Mouse (Mus musculus): ENCODE measurements around the gene 4930507D05Rik.
"Not testable (repeated sequence)": the region's sequence is repeated elsewhere in the genome, so short reads cannot be mapped to it uniquely, and the experiment has no call there.

The 4930507D05Rik gene

DNA sequence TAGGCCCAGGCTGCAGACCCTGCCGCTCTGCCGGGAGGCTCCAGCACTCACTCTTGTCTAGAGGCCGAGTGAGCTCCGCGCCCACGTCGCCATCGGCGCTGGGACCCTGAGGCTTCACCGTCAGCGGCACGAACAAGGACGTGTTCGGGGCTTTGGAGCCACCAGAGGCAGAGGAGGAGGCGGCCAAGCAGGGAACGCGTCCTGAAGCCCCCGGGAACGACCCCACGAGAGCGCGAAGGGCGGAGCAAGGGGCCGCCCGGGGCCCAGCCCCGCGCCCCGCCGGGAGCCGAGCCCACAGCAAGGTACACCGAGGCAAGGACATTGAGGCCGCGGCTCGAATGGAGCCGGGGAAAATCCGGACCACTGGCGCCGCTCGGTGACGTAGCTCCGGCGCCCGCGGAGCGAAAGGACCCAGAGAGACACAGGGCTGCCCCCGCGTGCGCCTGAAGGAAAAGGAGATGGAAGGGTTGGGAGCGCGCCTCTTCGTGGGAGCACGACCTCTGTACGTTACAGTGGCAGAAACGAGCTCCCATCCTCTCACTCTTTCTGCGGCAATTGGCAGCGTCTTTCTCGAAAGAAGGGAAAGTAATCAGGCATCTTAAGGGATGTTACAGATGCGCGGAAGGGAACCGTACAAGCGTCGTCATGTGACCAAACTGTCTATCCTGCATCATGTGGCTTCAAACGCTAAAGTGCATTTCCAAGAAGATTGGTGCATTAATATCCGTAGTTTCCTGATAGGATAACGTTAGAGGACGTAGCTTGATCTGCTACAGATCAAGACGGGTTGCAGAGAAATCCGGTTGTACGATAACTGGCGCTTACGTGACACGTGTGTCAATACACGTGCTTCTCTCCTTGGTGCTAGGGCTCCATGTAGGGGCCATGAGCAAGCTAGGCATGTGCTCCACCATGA is at the start of gene 4930507D05Rik, which contains the start of gene Supv3l1:
4930507D05Rik (plus strand) TSS at position 126 of the 916 bp plus-strand sequence.
Supv3l1 (minus strand) TSS at position 375 of the 916 bp plus-strand sequence.
- DNase-seq (ENCODE audit: extremely low spot score, low spot score): peak; percentile 92

DNA sequence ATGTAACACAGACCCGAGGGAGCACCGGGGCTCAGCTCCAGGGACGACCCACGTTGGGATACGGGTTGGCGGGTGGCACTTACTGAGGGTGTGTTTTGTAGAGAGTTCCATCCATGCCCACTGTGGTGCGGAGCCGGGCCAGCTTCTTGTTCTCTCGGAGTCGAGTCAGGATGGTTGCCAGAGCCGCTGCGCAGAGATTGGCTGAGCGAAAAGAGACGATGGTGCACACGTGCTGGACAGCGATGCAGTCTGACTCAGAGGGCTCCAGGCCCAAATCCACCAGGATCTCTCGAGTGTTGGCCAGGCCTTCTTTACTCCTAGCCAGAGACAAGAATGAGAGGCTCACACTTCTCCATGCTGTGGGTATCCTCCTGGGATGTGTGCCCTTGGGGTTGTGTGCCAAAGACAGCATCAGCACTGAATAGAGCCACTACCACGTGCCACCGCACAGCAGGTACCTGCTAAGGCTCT is 47.6 kb upstream of the 4930507D05Rik start:
- no peak for DNase-seq (ENCODE audit: extremely low spot score, low spot score)

DNA sequence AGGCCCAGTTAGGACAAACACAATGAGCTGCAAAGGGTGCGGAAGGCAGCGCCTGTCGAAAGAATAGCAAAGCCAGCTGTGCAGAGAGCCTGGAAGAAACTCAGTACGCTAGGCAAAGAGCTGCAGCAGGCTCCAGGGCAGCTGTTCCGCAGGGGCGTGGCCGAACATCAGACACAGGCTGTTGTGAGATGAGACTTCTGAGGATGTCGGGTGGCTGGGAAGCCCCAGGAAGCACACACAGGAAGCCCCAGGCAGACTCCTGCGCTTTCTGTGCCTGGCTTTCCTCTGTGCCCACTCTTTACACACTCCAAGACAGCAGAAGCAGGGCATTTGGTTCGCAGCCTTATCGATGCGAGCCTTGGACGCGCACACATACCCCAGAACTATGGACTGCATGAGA is 44.4 kb upstream of the 4930507D05Rik start:
- peak; percentile 48 for DNase-seq (ENCODE audit: extremely low spot score, low spot score)

DNA sequence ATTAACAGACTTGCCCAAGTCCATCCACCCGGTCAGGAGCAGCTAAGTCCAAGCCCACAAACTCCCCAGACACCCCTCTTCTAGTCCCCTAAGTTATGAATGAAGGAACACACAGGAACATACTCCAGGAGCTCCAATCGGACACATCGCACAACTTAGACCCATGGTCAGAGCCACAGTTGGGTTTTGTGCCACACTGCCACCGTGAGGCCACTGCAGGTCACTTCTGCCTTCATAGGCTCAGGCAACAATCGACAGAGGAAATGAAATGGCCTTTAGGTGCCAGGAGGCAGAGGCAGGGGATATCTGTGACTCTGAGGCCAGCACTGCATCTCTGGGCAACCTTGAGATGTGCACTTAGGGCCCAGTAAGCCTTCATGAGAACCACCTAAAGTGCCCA is 38.3 kb upstream of the 4930507D05Rik start:
- DNase-seq (ENCODE audit: extremely low spot score, low spot score): peak; percentile 65

DNA sequence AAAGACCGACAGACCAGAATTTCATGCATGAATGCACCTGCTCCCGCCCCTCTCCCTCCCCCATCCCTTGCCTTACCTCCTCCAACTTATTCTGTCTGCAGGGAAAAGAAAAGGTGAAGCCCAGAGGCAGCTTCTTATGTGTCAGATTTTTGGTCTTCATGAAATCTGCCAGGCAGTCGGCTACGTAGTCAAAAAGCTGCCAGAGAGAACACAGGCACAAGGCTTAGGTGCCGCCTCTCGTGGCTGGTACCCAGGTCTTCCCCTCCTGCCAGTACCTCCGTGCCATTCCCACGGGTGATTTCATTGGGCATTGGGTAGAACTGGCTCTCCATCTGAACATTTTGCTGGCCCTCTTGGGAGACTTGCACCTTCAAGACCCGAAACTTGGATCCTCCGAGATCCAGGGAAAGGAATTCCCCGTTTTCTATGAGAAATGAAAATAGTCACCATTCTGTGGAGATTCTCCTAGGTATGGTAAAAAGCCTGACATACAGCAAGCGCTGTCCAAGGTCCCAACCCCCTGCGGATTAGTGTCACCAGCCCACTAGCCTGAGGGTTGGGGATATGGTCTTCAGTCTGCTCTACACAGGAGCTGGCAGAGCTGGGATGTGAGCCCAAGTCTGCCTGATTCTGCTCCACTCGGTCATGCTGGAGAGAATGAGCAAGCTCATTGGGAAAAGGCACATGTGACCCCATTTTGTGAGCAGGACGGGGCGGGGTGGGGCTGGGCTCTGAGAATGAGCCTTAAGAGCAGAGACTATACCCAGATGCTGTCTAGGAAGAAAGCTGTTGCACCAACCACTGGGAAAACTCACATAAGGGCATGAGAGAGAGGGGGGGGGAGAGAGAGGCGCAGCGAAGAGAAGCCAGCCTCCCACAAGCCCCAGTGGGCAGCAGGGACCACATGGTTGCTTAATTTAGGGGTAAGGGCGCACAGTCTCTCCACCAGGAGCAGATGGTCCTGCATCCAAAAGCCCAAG is 37.6 kb upstream of the 4930507D05Rik start:
- no peak for DNase-seq (ENCODE audit: extremely low spot score, low spot score)

DNA sequence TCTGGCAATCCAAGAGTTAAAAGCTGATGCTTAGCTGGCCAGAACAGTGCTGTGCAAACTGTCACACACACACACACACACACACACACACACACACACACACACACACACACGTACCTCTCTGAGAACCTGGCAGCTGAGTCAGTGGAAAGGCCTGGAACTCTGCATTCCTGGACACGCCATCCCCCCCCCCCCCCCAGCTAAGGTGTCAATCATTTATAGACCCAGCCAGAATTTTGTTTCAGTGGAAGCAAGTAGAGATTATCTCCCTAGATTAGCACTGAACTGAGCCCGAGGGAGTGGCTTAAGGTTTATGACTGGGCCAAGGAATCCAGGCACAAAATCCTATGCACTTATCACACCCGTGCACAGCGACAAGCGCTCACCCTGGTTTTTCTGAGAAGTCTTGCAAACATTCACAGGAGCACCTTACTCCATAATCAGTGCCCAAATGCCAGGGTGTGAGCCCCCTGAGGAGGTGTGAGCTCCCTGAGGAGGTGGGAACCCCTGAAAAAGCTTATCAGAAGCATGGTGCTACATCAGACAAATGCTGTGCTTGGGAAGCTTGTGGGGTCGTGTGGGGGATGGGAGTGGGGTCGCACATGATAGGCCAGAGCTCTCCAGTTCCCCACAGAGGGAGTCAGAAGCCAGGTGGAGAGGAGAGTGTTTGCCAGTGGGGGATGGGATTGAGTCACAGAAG is 36.2 kb upstream of the 4930507D05Rik start:
- no peak for DNase-seq (ENCODE audit: extremely low spot score, low spot score)

DNA sequence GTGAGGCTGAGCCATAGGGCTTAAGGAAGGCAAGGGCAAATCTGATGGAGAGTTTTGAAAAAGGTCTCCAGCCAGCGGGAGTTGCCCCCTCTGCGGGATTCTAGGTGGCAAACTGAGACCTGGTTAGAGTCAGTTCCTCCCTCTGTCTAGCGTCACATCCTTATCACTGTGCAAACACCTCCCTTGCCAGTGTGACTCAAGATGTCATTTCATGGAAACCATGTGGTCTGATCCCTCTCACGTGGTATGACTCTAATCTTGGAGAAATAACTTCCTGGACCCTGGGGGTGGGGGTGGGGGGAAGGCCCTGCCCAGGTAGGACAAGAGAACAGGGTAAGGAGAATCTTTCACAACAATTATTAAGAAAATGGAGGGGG is 35.7 kb upstream of the 4930507D05Rik start:
- no peak for DNase-seq (ENCODE audit: extremely low spot score, low spot score)

DNA sequence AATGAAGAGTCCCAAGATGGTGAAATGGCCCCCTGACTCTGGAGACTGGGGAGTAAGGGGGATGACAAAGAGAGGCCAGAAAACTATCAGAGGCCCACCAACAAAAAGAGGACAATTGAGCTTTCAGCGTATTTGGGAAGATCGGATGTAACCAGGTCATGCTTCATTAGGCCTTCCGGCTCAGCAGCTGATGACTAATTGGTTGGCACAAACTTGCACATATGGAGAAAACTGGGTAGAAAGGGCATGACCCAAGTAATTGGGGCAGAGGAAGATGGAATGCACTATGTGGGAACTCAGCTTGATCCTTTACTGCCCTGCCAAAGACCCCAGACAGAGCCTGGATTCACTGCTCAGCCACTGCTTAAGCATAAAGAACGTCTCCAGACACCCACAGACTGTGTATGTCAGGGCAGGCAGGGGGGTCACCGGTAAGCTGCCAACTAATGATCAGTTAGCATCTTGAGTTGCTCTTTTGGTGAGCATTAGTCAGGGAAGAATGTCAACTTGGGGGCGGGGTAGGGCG is 30.4 kb upstream of the 4930507D05Rik start:
- no peak for DNase-seq (ENCODE audit: extremely low spot score, low spot score)

DNA sequence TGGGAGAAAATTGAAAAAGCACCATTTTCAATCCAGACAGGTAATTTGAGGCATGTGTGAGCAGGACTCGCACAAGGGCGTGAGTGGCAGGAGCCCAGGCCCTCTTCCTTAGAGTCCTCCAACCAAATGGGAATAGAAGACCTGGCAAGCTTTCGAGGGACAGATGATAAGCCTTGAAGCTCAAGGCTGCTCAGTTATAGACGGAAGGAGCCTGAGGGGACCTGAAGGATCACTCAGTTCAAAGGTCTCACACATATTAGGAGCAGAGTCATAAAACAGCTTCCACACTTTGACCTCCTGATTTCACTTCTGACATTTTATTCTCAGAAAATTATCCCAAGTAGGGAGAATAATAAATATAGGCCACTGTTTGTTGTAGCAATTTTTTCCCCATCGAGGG is 29.9 kb upstream of the 4930507D05Rik start:
- no peak for DNase-seq (ENCODE audit: extremely low spot score, low spot score)

DNA sequence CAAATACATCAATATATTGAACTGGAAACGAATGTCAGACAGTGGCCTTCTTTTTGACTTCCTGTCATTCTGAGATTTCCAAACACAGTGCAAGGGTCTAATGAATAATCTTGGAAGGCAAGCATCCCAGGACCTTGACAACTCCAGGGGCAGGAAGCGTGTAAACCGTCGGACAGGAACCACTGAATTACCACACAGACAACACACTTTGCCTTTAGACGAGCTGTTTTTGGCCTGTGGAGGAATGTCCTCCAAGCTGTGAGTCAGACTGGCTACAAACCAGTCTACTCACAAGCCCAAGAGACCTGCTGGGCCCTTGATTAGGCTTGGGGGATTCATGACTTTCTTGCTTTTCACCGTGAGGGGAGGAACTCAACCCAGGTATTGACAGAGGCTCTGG is 28.9 kb upstream of the 4930507D05Rik start:
- DNase-seq (ENCODE audit: extremely low spot score, low spot score): no peak

DNA sequence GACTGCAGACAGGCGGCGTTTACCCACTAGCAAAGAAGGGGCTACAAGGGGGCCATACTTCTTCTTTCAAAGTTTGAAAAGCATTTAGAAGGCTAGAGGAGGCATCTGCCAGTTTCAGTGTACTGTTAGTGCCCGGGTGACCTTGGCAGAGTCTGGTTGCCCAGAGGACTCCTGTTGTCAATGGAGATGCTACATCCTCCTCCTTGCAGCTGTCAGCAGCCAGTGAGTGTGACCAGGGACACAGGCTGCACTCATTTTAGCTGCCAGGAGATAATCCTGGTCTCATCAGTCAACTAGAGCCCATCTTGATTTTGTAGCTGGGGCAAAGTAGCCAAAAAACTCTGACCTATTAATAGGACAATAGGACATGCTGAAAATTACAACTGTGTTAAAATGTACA is 28.2 kb upstream of the 4930507D05Rik start:
- no peak for DNase-seq (ENCODE audit: extremely low spot score, low spot score)

DNA sequence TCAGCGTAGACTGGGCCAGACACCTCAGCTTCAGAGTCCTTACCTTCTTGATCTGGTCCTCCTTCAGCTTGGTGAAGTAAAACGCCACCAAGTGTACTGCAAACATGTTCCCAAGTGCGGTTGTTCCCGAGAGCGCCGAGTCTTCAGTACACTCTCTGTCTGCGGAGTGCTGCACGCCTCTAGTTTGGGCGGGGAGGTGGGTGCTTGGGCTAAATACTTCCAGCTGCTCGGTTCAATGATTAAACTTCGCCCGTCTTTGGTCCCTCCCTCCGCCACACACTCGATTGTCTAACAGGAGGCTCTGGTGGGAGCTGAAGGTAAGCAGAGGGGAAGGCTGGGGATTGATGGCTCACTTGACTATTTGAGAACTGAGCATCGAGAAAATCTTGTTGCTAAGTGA is 27.0 kb upstream of the 4930507D05Rik start, which contains the start of gene Hkdc1:
Hkdc1 (minus strand) TSS at position 237 of the 400 bp plus-strand sequence.
- no peak for DNase-seq (ENCODE audit: extremely low spot score, low spot score)

DNA sequence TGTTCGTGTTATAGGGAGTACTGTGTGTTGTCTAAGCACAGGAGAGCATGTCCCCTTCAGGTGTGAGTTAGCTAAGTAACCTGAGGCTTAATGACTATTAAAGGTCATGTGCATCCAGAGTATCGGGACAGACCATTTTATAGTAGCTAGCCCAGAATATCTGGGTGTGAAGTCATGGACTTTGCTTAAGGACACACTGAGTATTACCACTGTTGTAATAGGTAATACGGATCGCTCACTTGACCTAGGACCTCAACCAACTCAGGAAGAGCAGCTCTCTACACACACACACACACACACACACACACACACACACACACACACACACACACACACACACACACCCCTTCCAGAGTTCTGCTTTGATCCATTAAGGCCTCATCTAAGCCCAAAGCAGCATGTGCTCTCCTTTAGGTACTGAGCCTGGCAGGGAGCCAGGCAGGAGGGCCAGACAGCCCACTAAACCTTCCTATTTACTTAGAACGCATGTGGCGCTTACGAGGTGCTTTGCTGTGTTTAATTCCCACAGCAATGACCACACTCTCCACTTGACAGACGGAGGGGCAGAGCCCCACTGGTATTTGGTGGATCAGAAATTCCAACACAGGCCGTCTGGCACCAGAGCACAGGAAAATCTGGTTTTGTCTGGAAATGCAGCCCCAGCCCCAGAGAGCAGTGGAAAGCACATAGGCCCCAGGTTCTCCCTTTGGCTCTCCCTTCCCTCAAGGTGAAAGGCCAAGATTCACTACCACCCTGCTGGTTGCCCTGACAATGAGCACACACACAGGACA is 24.0 kb upstream of the 4930507D05Rik start:
- DNase-seq (ENCODE audit: extremely low spot score, low spot score): no peak

DNA sequence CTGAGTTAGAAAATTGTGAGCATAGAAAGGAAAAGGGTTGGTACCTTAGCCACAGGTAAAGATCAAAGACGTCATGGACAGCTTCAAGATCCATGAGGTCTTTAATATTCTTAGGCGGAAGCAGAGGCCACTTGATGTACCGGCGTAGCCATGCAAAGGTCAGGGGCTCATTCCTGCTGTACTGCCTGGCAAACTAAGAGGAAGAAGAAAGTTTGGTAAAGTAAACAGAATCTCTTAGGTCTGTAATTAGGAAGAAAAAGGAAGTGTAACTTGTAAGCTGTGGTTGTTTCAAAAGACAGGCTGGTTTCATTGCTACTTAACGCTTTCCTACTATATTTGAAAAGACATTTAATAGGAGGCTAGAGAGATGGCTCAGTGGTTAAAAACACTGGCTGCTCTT is 18.9 kb upstream of the 4930507D05Rik start:
- no peak for DNase-seq (ENCODE audit: extremely low spot score, low spot score)

DNA sequence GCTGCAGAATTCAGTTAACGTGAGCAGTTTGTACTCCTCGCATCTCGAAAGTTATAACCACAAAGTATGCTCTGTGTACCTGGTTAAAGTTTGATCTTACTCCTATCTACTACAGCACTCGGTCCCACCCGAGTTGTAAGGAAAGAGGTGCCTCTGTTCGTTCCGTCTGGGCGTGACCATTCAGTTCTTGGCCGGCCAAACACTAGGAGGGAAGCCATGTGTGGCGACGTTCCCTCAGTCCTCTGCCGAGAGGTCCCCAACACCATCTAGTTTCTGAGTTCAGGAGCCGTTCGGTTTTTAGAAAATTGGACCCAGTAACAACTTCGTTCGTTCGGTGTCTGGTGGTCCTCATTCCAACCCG is 971 bp downstream of the 4930507D05Rik start:
- DNase-seq (ENCODE audit: extremely low spot score, low spot score): no peak

DNA sequence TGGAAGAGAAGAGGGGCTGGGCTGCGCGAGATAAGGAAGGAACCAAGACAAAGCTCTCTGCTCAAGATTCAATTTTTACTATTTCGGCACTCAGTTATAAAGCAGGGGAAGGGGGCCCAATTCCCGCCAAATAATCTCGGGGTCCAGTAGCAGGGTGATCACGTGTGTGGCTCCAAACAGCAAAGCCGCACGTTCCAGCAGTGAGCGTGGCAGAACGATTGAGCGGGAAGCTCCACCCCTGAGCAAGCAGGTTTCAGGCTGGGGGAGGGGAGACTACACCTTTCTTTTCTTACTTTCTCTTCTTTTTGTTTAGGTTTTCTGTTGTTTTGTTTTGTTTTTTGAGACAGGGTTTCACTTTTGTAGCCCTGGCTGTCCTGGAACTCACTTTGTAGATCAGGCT is 2.7 kb downstream of the 4930507D05Rik start:
- DNase-seq (ENCODE audit: extremely low spot score, low spot score): not testable (repeated sequence)

DNA sequence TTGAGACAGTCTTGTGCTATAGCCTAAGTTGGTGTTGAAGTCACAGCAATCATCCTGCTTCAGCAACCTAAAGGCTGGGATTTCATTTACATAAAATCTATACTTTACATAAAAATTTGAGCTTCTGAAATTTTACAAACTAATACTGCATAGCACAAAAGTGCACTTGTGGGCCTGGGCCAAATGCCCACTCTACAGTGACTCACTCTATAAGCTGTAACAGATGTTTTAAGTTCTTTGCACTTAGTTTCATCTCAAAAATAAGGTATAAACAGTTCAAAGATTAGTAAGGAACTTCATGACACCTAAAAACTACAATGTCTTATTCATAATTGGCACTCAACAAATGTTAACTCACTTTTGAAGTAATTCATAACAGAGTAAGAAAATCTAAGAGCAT is 12.0 kb downstream of the 4930507D05Rik start:
- no peak for DNase-seq (ENCODE audit: extremely low spot score, low spot score)

DNA sequence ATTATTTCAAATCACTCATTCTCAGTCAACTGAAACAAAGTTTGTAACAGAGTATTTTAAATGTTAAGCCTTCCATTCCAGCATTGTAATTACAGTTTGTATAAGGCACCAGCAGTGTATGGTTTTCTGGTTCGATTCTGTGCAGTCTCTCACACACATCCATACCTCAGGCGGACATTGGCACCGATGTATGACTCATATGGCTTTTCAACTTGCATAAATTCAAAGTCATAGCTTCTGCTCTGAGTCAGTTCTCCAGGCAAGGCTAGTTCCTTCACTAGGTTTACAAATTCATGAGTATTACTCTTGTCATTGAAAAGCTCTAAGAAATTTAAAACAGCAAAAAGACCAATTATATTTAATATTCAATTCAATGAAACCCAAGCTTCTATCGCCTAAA is 20.4 kb downstream of the 4930507D05Rik start:
- DNase-seq (ENCODE audit: extremely low spot score, low spot score): no peak

DNA sequence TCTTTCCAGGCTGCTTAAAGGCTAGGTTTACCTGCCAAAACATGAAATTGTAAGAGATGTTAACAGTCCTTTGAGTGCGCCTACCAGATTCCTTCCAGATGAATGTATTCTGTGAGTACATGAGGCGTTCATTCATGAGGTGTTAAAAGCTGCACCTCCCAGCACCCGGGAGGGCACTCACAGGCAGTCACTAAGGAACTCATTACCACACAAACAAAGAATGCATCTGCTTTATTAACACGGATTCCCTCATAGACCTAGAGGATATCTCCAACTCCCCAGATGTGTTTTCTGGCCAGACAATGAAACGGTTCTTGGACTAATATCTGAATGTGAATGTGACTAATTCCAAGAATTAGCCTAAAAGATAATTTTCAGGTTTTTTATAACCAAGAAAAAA is 21.8 kb downstream of the 4930507D05Rik start:
- no peak for DNase-seq (ENCODE audit: extremely low spot score, low spot score)

DNA sequence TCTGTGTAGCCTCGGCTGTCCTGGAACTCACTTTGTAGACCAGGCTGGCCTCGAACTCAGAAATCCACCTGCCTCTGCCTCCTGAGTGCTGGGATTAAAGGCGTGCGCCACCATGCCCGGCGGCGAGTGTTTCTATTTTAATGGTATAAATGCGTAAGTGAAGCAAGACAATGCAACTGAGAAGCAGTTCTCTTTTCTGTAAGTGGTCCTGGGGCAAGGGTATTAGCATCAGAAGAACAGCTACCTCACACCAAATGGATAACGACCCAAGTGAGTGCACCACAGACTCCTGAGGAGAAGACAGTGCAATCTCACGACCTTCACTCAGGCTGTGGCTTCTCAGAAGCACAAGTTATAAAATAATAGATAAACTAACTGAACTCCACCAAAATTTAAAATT is 25.7 kb downstream of the 4930507D05Rik start:
- DNase-seq (ENCODE audit: extremely low spot score, low spot score): no peak
